Mouse (Mus musculus): Measurements from ENCODE around the gene Gfm2.

The Gfm2 gene

GRCm38 (mm10) chr13:97187693-97188092 lies 50.0 kb downstream of the Gfm2 start:
- DNase-seq (ENCODE audit: low read depth, low spot score), result no peak

- DNase-seq (ENCODE audit: low read depth, low spot score), result no peak
Measured at GRCm38 (mm10) chr13:97192649-97193048, 54.9 kb downstream of the Gfm2 start.

- DNase-seq (ENCODE audit: low read depth, low spot score), result no peak
Measured at GRCm38 (mm10) chr13:97193420-97193819, 55.7 kb downstream of the Gfm2 start.

GRCm38 (mm10) chr13:97196186-97196924 lies 58.6 kb downstream of the Gfm2 start:
- DNase-seq (ENCODE audit: low read depth, low spot score), result peak; percentile 81

GRCm38 (mm10) chr13:97196925-97197218 lies 59.1 kb downstream of the Gfm2 start:
- no peak for DNase-seq (ENCODE audit: low read depth, low spot score)

- DNase-seq (ENCODE audit: low read depth, low spot score), result peak; percentile 96
Measured at GRCm38 (mm10) chr13:97197932-97198562, 60.3 kb downstream of the Gfm2 start, which contains the start of gene Hexb. Gene Hexb (minus strand): TSS chr13:97198357.

- DNase-seq (ENCODE audit: low read depth, low spot score), result no peak
Measured at GRCm38 (mm10) chr13:97199123-97199522, 61.4 kb downstream of the Gfm2 start.

- peak; percentile 38 for DNase-seq (ENCODE audit: low read depth, low spot score)
Measured at GRCm38 (mm10) chr13:97201076-97201475, 63.3 kb downstream of the Gfm2 start.

GRCm38 (mm10) chr13:97201896-97202295 lies 64.2 kb downstream of the Gfm2 start:
- DNase-seq (ENCODE audit: low read depth, low spot score), result no peak

GRCm38 (mm10) chr13:97205052-97205701 lies 67.4 kb downstream of the Gfm2 start:
- DNase-seq (ENCODE audit: low read depth, low spot score), result peak; percentile 93

- DNase-seq (ENCODE audit: low read depth, low spot score), result no peak
Measured at GRCm38 (mm10) chr13:97206046-97206445, 68.3 kb downstream of the Gfm2 start.

- DNase-seq (ENCODE audit: low read depth, low spot score), result peak; percentile 91
Measured at GRCm38 (mm10) chr13:97207472-97208111, 69.9 kb downstream of the Gfm2 start.

- DNase-seq (ENCODE audit: low read depth, low spot score), result peak; percentile 79
Measured at GRCm38 (mm10) chr13:97208112-97208478, 70.4 kb downstream of the Gfm2 start.

GRCm38 (mm10) chr13:97208500-97209010 lies 70.8 kb downstream of the Gfm2 start:
- DNase-seq (ENCODE audit: low read depth, low spot score), result no peak

GRCm38 (mm10) chr13:97214583-97215268 lies 77.0 kb downstream of the Gfm2 start:
- no peak for DNase-seq (ENCODE audit: low read depth, low spot score)

- no peak for DNase-seq (ENCODE audit: low read depth, low spot score)
Measured at GRCm38 (mm10) chr13:97215563-97215962, 77.8 kb downstream of the Gfm2 start.

GRCm38 (mm10) chr13:97216196-97216595 lies 78.5 kb downstream of the Gfm2 start:
- DNase-seq (ENCODE audit: low read depth, low spot score), result no peak

GRCm38 (mm10) chr13:97220022-97220421 lies 82.3 kb downstream of the Gfm2 start:
- DNase-seq (ENCODE audit: low read depth, low spot score), result no peak

- no peak for DNase-seq (ENCODE audit: low read depth, low spot score)
Measured at GRCm38 (mm10) chr13:97223856-97224255, 86.1 kb downstream of the Gfm2 start.

- DNase-seq (ENCODE audit: low read depth, low spot score), result no peak
Measured at GRCm38 (mm10) chr13:97224341-97224982, 86.7 kb downstream of the Gfm2 start.

- peak; percentile 53 for DNase-seq (ENCODE audit: low read depth, low spot score)
Measured at GRCm38 (mm10) chr13:97225130-97225529, 87.4 kb downstream of the Gfm2 start.

Data from ZHBTc4 (cell line).